ENCODE assay signal across 11 mouse cellular contexts in genomic region chr14:21459163-21459562, GRCm38 (mm10).
"Had no signal": no experiment of that assay in that cellular context is flagged by ENCODE, and none has a peak within 500 bp of the region (broad histone marks: within the 10 kb centered on the region; RNA-seq: fewer than 3 reads in every experiment).

No protein-coding gene starts in this region.

- H3K4me2 ChIP-seq: limb, embryonic 13.5 days; midbrain, embryonic 13.5 days; neural tube, embryonic 15.5 days had no signal

- H3K4me3 ChIP-seq: layer of hippocampus, adult 2 months; limb, embryonic 13.5 days; midbrain, embryonic 13.5 days; myocyte; neural tube, embryonic 15.5 days had no signal

- H3K27ac ChIP-seq: kidney, postnatal 0 days; layer of hippocampus, adult 2 months; limb, embryonic 13.5 days; liver, embryonic 14.5 days; midbrain, embryonic 13.5 days; neural tube, embryonic 15.5 days had no signal

- ATAC-seq: midbrain, embryonic 13.5 days had no signal

- H3K9me3 ChIP-seq: limb, embryonic 13.5 days; midbrain, embryonic 13.5 days; neural tube, embryonic 15.5 days had no signal

- H3K9ac ChIP-seq: limb, embryonic 13.5 days; liver, embryonic 14.5 days; midbrain, embryonic 13.5 days; neural tube, embryonic 15.5 days had no signal

- H3K27me3 ChIP-seq: limb, embryonic 13.5 days; midbrain, embryonic 13.5 days; neural tube, embryonic 15.5 days had no signal

- H3K4me1 ChIP-seq: midbrain, embryonic 13.5 days; neural tube, embryonic 15.5 days had no signal

- H3K36me3 ChIP-seq: limb, embryonic 13.5 days; midbrain, embryonic 13.5 days; neural tube, embryonic 15.5 days had no signal

- DNase-seq: kidney, postnatal 36 days; lung, adult 18-20 months; thymus, adult 2 months; thymus, postnatal 25 days had no signal
